Mouse (Mus musculus): Measurements from ENCODE around the gene Cers3. TPM values are rescaled to one million over a fixed set of nuclear protein-coding genes. Genes with fewer than 3 reads are reported as not detected.

Gene Cers3
- polyA plus RNA-seq (2014; fragmentation: Nextera tagmentation; extraction: Ambion mirVana) = 0.94 and 1.9 TPM in 2 replicates

DNA sequence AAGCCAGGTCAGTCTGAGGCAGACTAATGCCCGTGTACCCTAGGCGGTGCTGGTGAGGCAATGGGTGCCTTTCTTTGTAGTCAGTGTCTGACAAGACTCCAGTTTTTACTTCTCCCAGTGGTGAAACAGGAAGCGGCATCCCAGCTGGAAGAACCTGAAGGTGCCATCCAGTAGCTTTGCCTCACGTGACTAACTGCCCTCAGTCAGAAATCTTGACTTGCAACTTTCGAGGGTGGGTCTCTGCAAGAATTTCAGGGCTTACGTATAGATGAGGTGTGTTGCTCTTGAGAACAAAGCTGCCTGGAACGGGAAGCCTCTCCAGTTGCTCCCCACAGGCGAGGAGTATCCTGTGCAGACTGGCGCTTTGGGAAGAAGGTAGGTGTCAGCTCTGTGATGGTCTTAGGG is at the start of gene Cers3:
TSS of gene Cers3 (plus strand) at position 128 of the 405 bp plus-strand sequence.
- Histone ChIP-seq H3K4me1 (ENCODE audit: control insufficient read depth, insufficient read depth, low read length) (no peaks in the 10 kb centered on the region), H3K9me3 (ENCODE audit: control insufficient read depth, low read length) (no peaks in the 10 kb centered on the region), H3K4me3 (ENCODE audit: low read length) (no peak within 1 kb of the TSS), H3K27me3 (ENCODE audit: control insufficient read depth, insufficient read depth, low read length) (no peaks in the 10 kb centered on the region), H3K36me3 (ENCODE audit: control insufficient read depth, insufficient read depth, low read length) (no peaks in the 10 kb centered on the region), H3K4me2 (replicated peaks; ENCODE audit: low read depth, low read length) (no peak within 1 kb of the TSS), H3K27ac (ENCODE audit: low read depth, low read length) (no peak within 1 kb of the TSS), H3K9ac (ENCODE audit: low read depth, low read length) (no peak within 1 kb of the TSS)
- no peak for ATAC-seq (ENCODE audit: low FRiP score, low TSS enrichment)
- 71% methylated on average over 9 of the region's 9 CpGs for WGBS

DNA sequence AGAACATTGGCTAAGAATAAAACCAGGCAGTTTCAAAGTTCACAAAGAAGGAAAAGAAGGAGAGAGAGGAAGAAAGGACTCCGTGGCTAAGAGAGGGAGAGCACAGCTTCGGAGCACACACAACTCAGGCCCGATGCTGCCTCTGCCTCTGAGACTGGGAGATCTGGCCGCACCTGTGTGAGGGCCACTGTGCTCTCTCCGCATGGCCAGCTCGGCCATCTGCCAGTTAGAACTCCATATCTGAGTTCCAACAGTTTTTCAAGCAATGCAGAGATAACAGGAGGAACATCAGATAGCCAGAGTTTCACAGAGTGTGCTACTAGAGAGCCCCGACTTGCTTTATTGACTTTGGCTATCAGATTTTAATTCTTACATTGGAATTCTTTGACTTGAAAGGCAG is 48.8 kb upstream of the Cers3 start:
- Histone ChIP-seq H3K4me1 (ENCODE audit: control insufficient read depth, insufficient read depth, low read length) (peaks cover 4% of the 10 kb centered on the region; the same call in 1 of the 2 replicates), H3K36me3 (ENCODE audit: control insufficient read depth, insufficient read depth, low read length) (peaks cover 18% of the 10 kb centered on the region), H3K9me3 (ENCODE audit: control insufficient read depth, low read length) (no peaks in the 10 kb centered on the region), H3K9ac (ENCODE audit: low read depth, low read length) (no peak overlapping the region), H3K27me3 (ENCODE audit: control insufficient read depth, insufficient read depth, low read length) (no peaks in the 10 kb centered on the region), H3K27ac (ENCODE audit: low read depth, low read length) (no peak overlapping the region), H3K4me2 (replicated peaks; ENCODE audit: low read depth, low read length) (no peak overlapping the region), H3K4me3 (ENCODE audit: low read length) (no peak overlapping the region)
- no peak for ATAC-seq (ENCODE audit: low FRiP score, low TSS enrichment)
- WGBS = 75% methylated on average over 7 of the region's 7 CpGs

DNA sequence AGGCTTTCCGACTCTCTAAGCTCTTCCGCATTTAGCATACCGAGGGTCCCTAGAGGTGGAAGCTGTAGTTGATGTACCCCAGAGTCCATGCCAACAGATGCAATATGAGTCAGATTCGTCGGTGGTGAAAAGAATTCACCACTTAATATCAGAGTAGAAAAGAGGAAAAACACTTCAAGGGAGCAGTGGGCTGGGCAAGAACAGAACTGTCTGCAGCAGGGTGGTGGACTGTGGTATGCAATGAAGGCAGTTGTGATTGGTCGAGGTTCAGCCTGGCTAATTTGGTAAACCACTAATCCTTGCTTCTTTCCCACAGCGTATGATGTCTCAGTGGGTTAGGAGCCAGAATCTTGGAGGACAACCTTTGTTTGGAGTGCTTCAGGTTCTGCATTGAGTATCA is 40.6 kb upstream of the Cers3 start:
- Histone ChIP-seq H3K4me2 (replicated peaks; ENCODE audit: low read depth, low read length) (no peak overlapping the region), H3K36me3 (ENCODE audit: control insufficient read depth, insufficient read depth, low read length) (peaks cover 32% of the 10 kb centered on the region; the same call in 1 of the 2 replicates)

DNA sequence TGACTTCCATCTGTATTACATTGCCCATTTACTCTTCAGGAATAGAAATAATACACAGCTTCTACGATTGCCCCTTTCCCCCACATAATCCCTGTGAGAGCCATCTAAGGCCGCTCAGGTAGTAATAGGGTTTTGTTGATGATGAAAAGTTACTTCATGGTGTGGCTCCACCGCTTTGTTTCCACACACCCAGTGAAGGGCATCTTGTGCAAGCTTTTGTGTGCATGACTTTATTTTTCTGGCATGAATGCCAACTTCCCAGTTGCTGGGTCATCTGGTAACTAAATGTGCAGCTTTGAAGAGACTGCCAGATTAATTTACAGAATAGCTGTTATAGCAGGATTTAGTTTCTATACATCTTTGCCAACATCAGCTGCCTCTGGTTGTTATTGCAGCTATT is 38.7 kb upstream of the Cers3 start:
- WGBS = 92% methylated on average over 3 of the region's 3 CpGs
- no peak overlapping the region for H3K9ac ChIP-seq (ENCODE audit: low read depth, low read length)
- no peak for ATAC-seq (ENCODE audit: low FRiP score, low TSS enrichment)
- H3K27ac ChIP-seq (ENCODE audit: low read depth, low read length) = no peak overlapping the region
- H3K27me3 ChIP-seq (ENCODE audit: control insufficient read depth, insufficient read depth, low read length) = no peaks in the 10 kb centered on the region
- H3K36me3 ChIP-seq (ENCODE audit: control insufficient read depth, insufficient read depth, low read length) = peaks cover 29% of the 10 kb centered on the region; the same call in 1 of the 2 replicates
- H3K4me2 ChIP-seq (replicated peaks; ENCODE audit: low read depth, low read length) = no peak overlapping the region
- no peaks in the 10 kb centered on the region for H3K4me1 ChIP-seq (ENCODE audit: control insufficient read depth, insufficient read depth, low read length)
- H3K4me3 ChIP-seq (ENCODE audit: low read length) = no peak overlapping the region
- H3K9me3 ChIP-seq (ENCODE audit: control insufficient read depth, low read length) = no peaks in the 10 kb centered on the region

More for the DNA sequence above, 40.6 kb upstream of the Cers3 start:
- Histone ChIP-seq H3K9ac (ENCODE audit: low read depth, low read length) (no peak overlapping the region), H3K9me3 (ENCODE audit: control insufficient read depth, low read length) (no peaks in the 10 kb centered on the region), H3K4me1 (ENCODE audit: control insufficient read depth, insufficient read depth, low read length) (no peaks in the 10 kb centered on the region), H3K4me3 (ENCODE audit: low read length) (no peak overlapping the region), H3K27ac (ENCODE audit: low read depth, low read length) (no peak overlapping the region), H3K27me3 (ENCODE audit: control insufficient read depth, insufficient read depth, low read length) (no peaks in the 10 kb centered on the region)
- 94% methylated on average over 7 of the region's 7 CpGs for WGBS
- ATAC-seq (ENCODE audit: low FRiP score, low TSS enrichment) = no peak

DNA sequence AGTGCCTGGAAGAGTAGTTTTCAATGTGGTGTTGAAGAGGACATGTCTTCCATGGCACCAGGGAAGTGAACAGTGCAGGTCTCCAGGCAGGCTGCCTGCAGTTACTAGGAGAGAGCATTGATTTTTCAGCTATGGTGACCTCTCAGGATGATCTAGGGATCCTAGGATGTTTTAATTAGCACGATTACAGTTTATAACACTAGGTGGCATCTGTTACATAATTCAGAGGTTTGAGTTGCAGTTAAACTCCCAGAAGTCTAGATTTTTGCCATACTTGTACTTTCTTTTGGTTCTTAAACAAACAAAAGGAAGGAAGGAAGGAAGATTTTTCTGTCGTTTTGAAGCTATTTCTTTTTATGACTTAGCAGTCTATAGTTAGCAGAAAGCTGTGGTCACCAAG is 32.1 kb upstream of the Cers3 start:
- H3K27me3 ChIP-seq (ENCODE audit: control insufficient read depth, insufficient read depth, low read length) = no peaks in the 10 kb centered on the region
- H3K4me3 ChIP-seq (ENCODE audit: low read length) = no peak overlapping the region
- peaks cover 48% of the 10 kb centered on the region for H3K36me3 ChIP-seq (ENCODE audit: control insufficient read depth, insufficient read depth, low read length)
- ATAC-seq (ENCODE audit: low FRiP score, low TSS enrichment) = no peak
- H3K9me3 ChIP-seq (ENCODE audit: control insufficient read depth, low read length) = no peaks in the 10 kb centered on the region
- no peak overlapping the region for H3K27ac ChIP-seq (ENCODE audit: low read depth, low read length)
- 43% methylated on average over 2 of the region's 2 CpGs for WGBS
- H3K4me1 ChIP-seq (ENCODE audit: control insufficient read depth, insufficient read depth, low read length) = no peaks in the 10 kb centered on the region
- no peak overlapping the region for H3K9ac ChIP-seq (ENCODE audit: low read depth, low read length)
- H3K4me2 ChIP-seq (replicated peaks; ENCODE audit: low read depth, low read length) = no peak overlapping the region

DNA sequence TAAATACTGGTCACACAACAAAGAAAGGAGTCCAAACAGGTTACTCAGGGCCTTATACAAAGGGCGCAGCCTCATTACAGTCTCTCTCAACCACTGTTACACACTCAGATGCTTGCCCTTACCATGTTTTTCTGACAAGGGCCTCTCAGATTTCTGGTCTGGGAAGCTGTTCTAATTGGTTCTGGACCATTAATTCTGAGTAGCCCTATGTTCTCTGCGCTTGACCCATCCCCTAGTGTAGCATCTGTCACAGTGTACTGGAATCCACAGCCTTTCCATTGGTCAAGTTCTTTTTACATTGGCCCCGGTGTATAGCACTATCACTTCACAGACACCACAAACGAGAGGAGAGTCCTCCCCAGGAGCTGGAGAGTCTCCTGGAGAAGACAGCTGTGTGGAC is 18.8 kb upstream of the Cers3 start:
- H3K4me3 ChIP-seq (ENCODE audit: low read length) = no peak overlapping the region
- peak; percentile 89 for ATAC-seq (ENCODE audit: low FRiP score, low TSS enrichment)
- WGBS = 31% methylated on average over 4 of the region's 4 CpGs
- no peaks in the 10 kb centered on the region for H3K27me3 ChIP-seq (ENCODE audit: control insufficient read depth, insufficient read depth, low read length)
- H3K36me3 ChIP-seq (ENCODE audit: control insufficient read depth, insufficient read depth, low read length) = no peaks in the 10 kb centered on the region
- H3K27ac ChIP-seq (ENCODE audit: low read depth, low read length) = no peak overlapping the region
- no peak overlapping the region for H3K4me2 ChIP-seq (replicated peaks; ENCODE audit: low read depth, low read length)
- H3K9me3 ChIP-seq (ENCODE audit: control insufficient read depth, low read length) = no peaks in the 10 kb centered on the region
- H3K9ac ChIP-seq (ENCODE audit: low read depth, low read length) = no peak overlapping the region
- H3K4me1 ChIP-seq (ENCODE audit: control insufficient read depth, insufficient read depth, low read length) = 0 out of 2 replicates have a peak, but pooled peaks cover 6% of the 10 kb centered on the region

DNA sequence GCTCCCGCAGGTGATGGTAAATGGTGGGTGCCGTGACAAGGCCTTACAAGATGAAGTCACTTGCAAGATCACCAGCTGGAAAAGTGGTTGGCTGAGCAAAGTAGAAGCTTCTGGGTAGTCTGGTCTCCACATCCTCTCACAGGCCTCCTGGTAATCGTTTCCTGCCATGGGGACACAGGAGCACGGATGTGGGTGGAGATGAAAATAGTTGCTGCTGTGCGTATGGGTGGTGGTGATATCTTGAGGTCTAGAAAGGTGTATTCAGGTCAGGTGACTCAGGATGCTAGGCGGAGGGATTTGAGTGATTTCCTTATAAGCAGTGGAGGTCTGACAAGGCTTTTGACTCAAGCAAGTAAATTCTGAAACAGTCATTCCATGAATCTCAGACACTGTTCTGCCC is 18.4 kb upstream of the Cers3 start:
- H3K27ac ChIP-seq (ENCODE audit: low read depth, low read length) = no peak overlapping the region
- no peaks in the 10 kb centered on the region for H3K27me3 ChIP-seq (ENCODE audit: control insufficient read depth, insufficient read depth, low read length)
- H3K4me1 ChIP-seq (ENCODE audit: control insufficient read depth, insufficient read depth, low read length) = 0 out of 2 replicates have a peak, but pooled peaks cover 6% of the 10 kb centered on the region
- no peak for ATAC-seq (ENCODE audit: low FRiP score, low TSS enrichment)
- no peaks in the 10 kb centered on the region for H3K9me3 ChIP-seq (ENCODE audit: control insufficient read depth, low read length)
- H3K36me3 ChIP-seq (ENCODE audit: control insufficient read depth, insufficient read depth, low read length) = no peaks in the 10 kb centered on the region
- no peak overlapping the region for H3K4me2 ChIP-seq (replicated peaks; ENCODE audit: low read depth, low read length)
- WGBS = 73% methylated on average over 6 of the region's 6 CpGs
- H3K9ac ChIP-seq (ENCODE audit: low read depth, low read length) = no peak overlapping the region
- H3K4me3 ChIP-seq (ENCODE audit: low read length) = no peak overlapping the region

DNA sequence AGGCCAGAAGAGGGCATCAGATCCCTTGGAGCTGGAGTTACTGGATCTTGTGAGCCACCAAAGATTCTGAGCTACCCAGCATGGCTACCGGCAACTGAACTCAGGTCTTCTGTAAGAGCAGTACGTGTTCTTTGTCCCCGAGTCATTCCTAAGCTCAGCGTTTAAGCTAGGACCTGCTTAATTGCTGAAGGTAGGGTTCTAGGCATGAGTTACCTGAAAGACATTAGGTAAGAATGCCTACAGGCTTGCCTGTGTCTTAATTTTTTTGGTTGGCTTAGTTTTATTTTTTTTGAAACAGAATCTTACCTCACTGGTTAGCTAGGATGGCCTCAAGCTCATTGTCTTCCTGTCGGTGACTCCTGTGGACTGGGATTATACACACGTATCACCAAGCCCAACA is 15.2 kb upstream of the Cers3 start:
- no peak for ATAC-seq (ENCODE audit: low FRiP score, low TSS enrichment)
- H3K4me2 ChIP-seq (replicated peaks; ENCODE audit: low read depth, low read length) = no peak overlapping the region
- H3K9ac ChIP-seq (ENCODE audit: low read depth, low read length) = no peak overlapping the region
- no peaks in the 10 kb centered on the region for H3K27me3 ChIP-seq (ENCODE audit: control insufficient read depth, insufficient read depth, low read length)
- no peak overlapping the region for H3K4me3 ChIP-seq (ENCODE audit: low read length)
- 86% methylated on average over 6 of the region's 6 CpGs for WGBS
- 0 out of 2 replicates have a peak, but pooled peaks cover 6% of the 10 kb centered on the region for H3K4me1 ChIP-seq (ENCODE audit: control insufficient read depth, insufficient read depth, low read length)
- H3K27ac ChIP-seq (ENCODE audit: low read depth, low read length) = no peak overlapping the region
- no peaks in the 10 kb centered on the region for H3K9me3 ChIP-seq (ENCODE audit: control insufficient read depth, low read length)
- H3K36me3 ChIP-seq (ENCODE audit: control insufficient read depth, insufficient read depth, low read length) = no peaks in the 10 kb centered on the region

DNA sequence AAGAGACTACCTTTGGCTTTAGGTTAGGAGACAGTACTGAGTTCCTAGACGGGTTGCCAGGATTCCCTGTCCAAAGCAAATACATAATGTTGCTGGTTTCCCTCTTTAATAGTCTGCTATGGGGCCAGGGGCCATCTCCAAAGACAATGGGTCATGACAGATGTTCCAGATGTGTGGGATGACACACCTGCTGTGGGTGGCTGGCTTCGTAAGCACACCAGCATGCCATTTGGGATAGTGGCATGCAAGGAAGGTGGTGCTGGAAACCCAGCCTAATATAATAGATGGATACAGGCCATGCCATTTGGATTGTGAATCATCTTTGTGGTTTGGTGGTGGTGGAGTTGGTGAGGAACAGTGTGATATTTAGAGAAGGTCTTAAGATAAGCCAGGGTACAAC is 14.1 kb upstream of the Cers3 start:
- Histone ChIP-seq H3K27me3 (ENCODE audit: control insufficient read depth, insufficient read depth, low read length) (no peaks in the 10 kb centered on the region), H3K27ac (ENCODE audit: low read depth, low read length) (no peak overlapping the region), H3K4me3 (ENCODE audit: low read length) (no peak overlapping the region), H3K4me2 (replicated peaks; ENCODE audit: low read depth, low read length) (no peak overlapping the region), H3K4me1 (ENCODE audit: control insufficient read depth, insufficient read depth, low read length) (0 out of 2 replicates have a peak, but pooled peaks cover 6% of the 10 kb centered on the region), H3K9me3 (ENCODE audit: control insufficient read depth, low read length) (no peaks in the 10 kb centered on the region), H3K36me3 (ENCODE audit: control insufficient read depth, insufficient read depth, low read length) (no peaks in the 10 kb centered on the region), H3K9ac (ENCODE audit: low read depth, low read length) (no peak overlapping the region)
- 83% methylated on average over 2 of the region's 2 CpGs for WGBS
- ATAC-seq (ENCODE audit: low FRiP score, low TSS enrichment) = no peak

All from kidney, embryonic 14.5 days (tissue).